Mouse (Mus musculus) cerebellum, adult 11-12 months (tissue): ENCODE data around the gene Arhgap5.
"Not testable (repeated sequence)": the region's sequence is repeated elsewhere in the genome, so short reads cannot be mapped to it uniquely, and the experiment has no call there.

Experiments used
- DNase-seq: peaks from one replicate; pipeline ENCODE4 v3.0.0; 2022

Gene Arhgap5

GRCm38 (mm10) chr12:52544532-52544931 lies 40.8 kb downstream of the Arhgap5 start:
- DNase-seq = no peak

DNA sequence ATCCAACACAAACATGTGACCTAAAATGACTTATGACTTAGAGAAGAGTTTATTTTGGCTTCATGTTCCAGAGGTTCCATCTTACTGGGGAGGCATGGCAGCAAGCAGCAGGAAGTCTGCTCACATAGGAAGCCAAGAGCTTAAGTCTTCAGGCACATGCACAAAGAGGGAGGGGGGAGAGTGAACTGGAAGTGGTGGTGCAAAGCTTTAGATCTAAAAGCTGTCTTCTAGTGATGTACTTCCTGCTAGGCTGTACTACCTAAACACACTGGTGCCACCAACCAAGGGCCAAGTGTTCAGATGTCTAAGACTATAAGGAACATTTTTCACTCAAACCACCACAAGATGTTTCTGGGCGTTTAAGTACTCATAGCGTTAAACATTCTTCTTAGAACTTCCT lies 48.3 kb downstream of the Arhgap5 start:
- no peak for DNase-seq

DNA sequence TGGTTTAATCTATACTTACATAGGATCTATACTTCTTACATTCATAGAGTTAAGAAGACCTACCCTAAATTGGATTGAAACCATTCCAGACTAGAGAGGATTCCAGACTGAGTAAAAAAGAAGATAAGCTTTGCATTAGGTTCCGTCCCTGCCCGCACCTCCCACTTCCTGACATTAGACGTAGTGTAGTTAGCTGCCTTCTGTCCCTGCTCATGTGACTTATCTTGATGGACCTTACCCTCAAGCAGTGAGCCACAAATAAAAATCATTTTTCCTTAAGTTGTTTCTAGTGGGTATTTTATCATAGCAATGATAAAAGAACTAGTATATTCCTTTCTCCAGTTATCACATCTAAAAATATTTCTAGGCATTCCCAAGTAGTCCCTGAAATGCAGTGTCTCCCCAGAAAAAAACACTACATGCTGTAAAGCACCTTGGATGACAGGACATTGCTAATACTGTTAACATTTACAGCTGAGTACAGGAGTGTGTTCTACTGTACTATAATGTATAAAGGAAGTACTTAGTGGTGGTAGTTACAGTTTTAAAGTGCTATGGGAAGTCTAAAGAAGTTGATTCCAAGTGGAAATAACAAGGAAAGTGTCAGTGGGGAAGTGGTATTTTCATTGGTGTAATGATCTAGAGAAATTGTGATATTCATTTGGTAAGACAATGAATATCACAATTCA lies 51.6 kb downstream of the Arhgap5 start:
- no peak for DNase-seq

DNA sequence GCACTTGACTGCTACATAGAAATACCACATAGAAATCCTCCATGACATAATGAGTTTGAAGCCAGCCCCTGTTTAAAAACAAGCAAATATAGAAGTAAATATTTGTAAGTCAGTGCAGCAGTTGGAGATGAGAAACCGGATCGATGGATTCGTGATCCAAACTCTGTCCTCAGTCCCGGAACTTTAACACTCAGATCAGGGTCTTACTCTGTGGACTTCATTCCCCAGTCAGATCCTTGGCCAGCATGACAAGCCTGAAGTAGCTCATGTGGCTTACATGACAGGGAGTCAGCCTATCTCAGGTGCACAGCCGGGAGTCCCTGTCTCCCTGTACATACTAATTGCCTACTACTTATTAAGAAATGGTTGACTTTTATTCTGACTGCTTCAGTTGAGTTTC lies 61.9 kb downstream of the Arhgap5 start:
- no peak for DNase-seq

- DNase-seq = no peak
Observed at GRCm38 (mm10) chr12:52573371-52573770, 69.6 kb downstream of the Arhgap5 start.

GRCm38 (mm10) chr12:52586466-52586865 lies 82.7 kb downstream of the Arhgap5 start:
- DNase-seq = not testable (repeated sequence)

DNA sequence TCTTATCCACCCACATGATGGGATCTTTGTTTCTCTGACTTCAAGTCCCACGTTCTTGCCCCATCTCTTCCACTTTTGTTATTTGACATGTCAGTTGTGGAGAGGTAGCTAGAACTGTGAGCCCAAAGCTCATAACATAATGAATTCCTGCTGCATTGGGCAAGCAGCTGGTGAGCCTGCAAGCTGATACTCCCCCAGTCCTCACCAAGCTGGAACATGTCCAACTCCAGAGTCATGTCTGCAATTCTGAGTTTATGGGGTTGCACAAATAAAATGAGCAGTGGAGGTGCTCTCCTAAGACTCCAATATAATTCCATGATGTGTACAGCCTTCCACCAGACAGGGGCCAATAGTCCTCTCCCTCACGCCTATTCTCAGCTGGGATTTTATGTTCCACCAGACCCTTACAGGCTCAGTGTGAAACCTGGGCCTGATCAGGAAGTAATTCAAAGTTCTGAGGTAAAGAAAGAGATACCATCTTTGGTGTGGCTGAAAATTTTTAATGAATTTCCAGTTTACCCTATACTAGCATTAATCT lies 83.8 kb downstream of the Arhgap5 start:
- no peak for DNase-seq

DNA sequence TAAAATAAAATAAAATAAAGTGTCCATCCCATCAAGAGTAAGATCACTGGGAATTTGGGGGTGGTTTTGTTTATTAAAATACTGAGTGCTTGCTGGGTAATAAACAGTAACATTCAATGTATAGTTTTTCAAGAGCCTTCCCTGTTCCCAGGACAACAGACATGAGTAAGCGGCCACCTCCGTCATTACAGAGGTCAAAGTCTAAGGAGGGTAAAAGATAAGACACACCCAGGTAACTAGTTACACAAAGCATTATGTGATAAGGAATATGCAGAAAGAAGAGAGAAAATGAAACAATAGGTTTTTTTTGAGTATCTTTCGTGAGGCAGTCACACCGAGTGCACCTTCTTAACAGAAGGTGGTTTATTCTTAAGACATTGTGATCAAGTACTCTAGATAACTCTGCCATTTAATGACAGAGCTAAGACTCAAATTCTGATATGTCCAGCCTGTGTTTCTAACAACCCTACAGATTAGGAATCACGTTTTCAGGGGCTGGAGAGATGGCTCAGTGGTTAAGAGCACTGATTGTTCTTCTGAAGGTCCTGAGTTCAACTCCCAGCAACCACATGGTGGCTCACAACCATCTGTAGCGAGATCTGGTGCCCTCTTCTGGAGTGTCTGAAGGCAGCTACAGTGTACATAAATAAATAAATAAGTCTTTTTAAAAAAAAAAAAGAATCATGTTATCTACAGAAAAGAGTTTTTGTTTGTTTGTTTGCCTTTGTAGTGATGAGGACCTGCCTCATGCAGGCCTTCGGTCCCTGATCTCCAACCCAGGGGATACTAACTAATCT lies 91.8 kb downstream of the Arhgap5 start:
- DNase-seq = no peak

DNA sequence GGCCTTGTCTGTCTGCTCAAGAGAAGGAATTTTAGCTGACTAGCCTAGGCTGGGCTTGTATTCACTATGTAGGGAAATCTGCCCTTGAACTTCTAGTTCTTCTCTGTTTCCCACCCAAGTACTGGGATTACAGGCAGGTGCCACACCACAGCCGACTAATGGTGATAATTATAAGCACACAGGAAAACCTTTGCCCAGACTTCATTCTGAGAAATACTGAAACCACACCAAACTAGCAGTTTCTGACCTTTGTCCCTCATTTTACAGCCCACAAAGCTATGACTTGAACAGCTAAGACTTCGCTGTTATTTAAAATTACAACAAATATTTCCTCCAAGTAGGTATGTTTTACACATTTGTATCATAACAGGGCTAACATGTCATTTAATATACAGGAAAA lies 98.7 kb downstream of the Arhgap5 start:
- DNase-seq = no peak

DNA sequence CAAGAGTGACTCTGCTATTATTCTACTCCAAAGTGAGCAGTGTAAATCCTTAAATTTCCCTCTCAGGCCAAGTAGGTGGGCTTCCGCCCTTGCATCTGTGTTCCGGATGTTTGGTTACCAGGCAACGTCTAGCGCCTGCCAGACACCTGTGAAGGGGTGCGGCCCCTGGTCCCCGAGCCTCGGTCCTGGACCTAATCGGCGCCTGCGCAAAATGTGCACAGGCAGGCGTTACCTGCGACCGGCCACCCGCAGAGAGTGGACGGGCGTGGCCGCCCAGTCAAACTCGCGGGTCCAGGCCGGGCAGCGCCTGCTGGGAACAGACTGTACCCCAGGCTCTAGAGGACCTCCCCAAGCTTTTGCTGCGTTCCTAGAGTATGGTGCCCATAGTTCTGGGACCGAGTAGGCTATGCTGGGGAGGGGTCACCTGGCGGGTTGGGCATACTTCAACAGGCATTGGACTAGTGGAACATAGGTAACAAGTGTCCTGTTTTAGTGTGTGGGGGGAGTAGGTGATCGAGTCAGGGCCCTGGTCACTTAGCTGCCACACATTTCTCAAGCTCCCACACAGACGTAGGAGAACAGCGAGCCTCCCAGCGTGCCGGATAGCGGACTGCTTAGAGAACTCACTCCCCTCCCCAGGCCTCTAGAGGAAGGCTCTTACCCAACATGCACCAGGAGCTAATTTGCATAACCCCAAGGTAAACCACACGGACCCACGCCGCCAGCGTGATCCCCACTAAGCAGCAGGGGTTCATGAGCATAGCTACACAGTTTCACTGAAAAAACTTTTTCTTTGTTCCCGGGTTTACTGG lies 99.3 kb downstream of the Arhgap5 start:
- peak; percentile 92 for DNase-seq

GRCm38 (mm10) chr12:52603695-52604255 lies 100.0 kb downstream of the Arhgap5 start:
- DNase-seq = peak; percentile 84

DNA sequence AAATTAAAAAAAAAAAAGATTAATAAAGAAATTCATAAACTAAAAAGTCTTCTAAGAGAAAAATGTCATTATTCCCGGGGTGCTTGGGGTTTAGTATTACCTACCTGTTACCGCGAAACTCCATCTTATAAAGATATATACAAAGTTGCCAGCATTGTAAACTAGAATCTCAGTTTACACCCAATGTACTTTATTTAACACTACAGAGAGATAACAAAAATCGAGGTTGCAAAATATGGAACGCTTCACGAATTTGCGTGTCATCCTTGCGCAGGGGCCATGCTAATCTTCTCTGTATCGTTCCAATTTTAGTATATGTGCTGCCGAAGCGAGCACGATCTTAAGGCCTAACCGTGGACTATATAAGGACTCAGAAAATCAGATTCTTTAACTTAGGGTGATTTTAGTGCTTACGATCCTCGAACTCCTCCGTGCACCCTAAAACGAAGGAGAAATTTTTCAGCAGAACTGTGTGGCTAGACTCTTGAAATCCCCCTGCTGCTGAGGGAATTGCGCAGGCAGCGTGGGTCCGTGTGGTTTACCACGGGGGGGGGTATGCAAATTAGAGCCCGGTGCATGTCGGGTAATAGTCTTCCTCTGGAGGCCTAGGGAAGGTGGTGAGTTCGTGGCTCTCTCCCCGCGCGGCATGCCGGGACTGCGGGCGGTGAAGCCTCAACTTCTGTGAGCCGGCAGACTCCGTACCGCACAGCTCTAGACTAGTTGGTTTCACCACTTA lies 100.7 kb downstream of the Arhgap5 start:
- DNase-seq = peak; percentile 93

- DNase-seq = no peak
Observed at GRCm38 (mm10) chr12:52604992-52605652, 101.3 kb downstream of the Arhgap5 start.

GRCm38 (mm10) chr12:52607411-52607810 lies 103.6 kb downstream of the Arhgap5 start:
- no peak for DNase-seq

GRCm38 (mm10) chr12:52615703-52616102 lies 111.9 kb downstream of the Arhgap5 start:
- DNase-seq = no peak

DNA sequence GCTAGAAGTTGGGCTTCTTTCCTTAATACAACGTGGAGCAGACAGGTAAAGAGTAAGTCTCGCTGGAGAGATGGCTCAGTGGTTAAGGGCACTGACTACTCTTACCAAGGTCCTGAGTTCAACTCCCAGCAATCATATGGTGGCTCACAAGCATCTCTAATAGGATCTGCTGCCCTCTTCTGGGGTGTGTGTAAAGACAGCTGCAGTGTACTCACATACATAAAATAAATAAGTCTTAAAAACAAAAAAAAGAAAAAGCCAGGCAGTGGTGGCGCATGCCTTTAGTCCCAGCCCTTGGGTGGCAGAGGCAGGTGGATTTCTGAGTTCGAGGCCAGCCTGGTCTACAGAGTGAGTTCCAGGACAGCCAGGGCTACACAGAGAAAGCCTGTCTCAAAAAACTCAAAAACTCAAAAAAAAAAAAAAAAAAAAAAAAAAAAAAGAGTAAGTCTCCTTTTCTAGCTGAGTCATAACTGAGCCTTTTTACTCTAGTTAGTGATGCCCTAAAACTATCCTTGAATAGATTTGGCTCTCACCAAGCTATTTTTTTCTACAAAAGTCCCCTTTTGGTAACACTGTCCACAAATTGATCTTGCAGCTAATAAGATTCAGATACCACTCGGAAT lies 114.8 kb downstream of the Arhgap5 start:
- DNase-seq = no peak

DNA sequence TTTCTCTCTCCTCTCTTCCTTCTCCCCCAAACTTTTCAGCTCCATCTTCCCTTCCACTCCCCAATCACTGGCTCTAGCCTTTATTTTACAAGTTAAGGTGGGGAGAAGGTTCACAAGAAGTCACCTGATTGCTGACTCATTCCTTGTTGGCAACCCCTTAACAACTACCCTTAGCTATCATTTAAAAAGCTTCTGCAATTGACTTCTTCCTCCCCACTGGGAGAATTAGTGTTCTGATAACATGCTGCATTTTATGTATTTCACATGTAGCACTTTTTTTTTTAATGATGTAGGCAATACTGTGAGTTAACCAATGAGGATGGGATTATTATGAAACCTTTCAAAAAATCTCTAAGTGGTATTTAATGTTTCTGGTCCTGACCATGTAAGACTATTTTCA lies 115.9 kb downstream of the Arhgap5 start:
- DNase-seq = no peak
